Mouse (Mus musculus) hindbrain, embryonic 11.5 days (tissue): Measurements from ENCODE around the gene Trim72. TPM values are rescaled to one million over a fixed set of nuclear protein-coding genes. Genes with fewer than 3 reads are reported as not detected.
"Not testable (repeated sequence)": the region's sequence is repeated elsewhere in the genome, so short reads cannot be mapped to it uniquely, and the experiment has no call there.

Experiments used
- ATAC-seq: fragments of 200-750 bp; cut with Nextera tagmentation; 2 replicates; pipeline ENCODE4 v1.8.0; 2017; ENCODE audit warnings: mild to moderate bottlenecking, moderate TSS enrichment, moderate library complexity; ENCODE audit not compliant: low FRiP score
- DNase-seq: peaks from one replicate; pipeline ENCODE4 v3.0.0-alpha.2; 2015; ENCODE audit warnings: low spot score
- H3K27ac ChIP-seq: fragments of 300-500 bp; sonication (generic); 2 replicates; pipeline ENCODE4 v1.5.1; 2014; ENCODE audit warnings: mild to moderate bottlenecking, low read depth, low read length
- H3K27me3 ChIP-seq: fragments of 300-500 bp; sonication (generic); 2 replicates; pipeline ENCODE4 v1.6.1; 2014; ENCODE audit warnings: mild to moderate bottlenecking, low read length, moderate library complexity, mixed read lengths; ENCODE audit not compliant: control insufficient read depth, insufficient read depth
- H3K36me3 ChIP-seq: fragments of 300-500 bp; sonication (generic); 2 replicates; pipeline ENCODE4 v1.6.1; 2014; ENCODE audit warnings: mild to moderate bottlenecking, low read length, moderate library complexity, mixed read lengths; ENCODE audit not compliant: control insufficient read depth, insufficient read depth
- H3K4me1 ChIP-seq: fragments of 300-500 bp; sonication (generic); replicated peaks from 2 replicates; pipeline ENCODE4 v1.6.1; 2014; ENCODE audit warnings: low read length, mixed read lengths; ENCODE audit not compliant: control insufficient read depth, insufficient read depth
- H3K4me2 ChIP-seq: fragments of 300-500 bp; sonication (generic); replicated peaks from 2 replicates; pipeline ENCODE4 v1.6.1; 2014; ENCODE audit warnings: mild to moderate bottlenecking, low read depth, low read length
- H3K4me3 ChIP-seq: fragments of 300-500 bp; sonication (generic); 2 replicates; pipeline ENCODE4 v1.5.1; 2014; ENCODE audit warnings: low read depth, low read length
- H3K9ac ChIP-seq: fragments of 300-500 bp; sonication (generic); 2 replicates; pipeline ENCODE4 v1.6.1; 2014; ENCODE audit warnings: low read depth, low read length
- H3K9me3 ChIP-seq: fragments of 300-500 bp; sonication (generic); 2 replicates; pipeline ENCODE4 v1.6.1; 2016; ENCODE audit warnings: low read length; ENCODE audit not compliant: control insufficient read depth
- WGBS: fragments of 180-500 bp; shearing (Covaris S2); extraction: QIAGEN DNeasy Blood & Tissue Kit; methylation state at CpG from one replicate; pipeline ENCODE4 v1.1.7; 2014; 5-methylcytosine and 5-hydroxymethylcytosine counted together
- polyA plus RNA-seq: library from polyadenylated mRNA; unstranded; fragments of >200 nt; fragmentation: Nextera tagmentation; extraction: Ambion mirVana; gene quantifications from 2 replicates; pipeline ENCODE4 v1.2.1, GENCODE M21; 2014

Gene Trim72
- polyA plus RNA-seq, 1 experiment from 2014 or later: not detected

GRCm38 (mm10) chr7:128004487-128005362, 976 bp downstream of the Trim72 start:
- Histone ChIP-seq H3K4me3 (no peak overlapping the region), H3K4me2 (0 out of 2 replicates have a peak overlapping the region, but pooled peaks have one; percentile 7), H3K9me3 (no peaks in the 10 kb centered on the region), H3K36me3 (no peaks in the 10 kb centered on the region), H3K27ac (no peak overlapping the region), H3K4me1 (no peaks in the 10 kb centered on the region), H3K9ac (peak overlapping the region; percentile 11; the same call in 1 of the 2 replicates), H3K27me3 (no peaks in the 10 kb centered on the region)
- DNase-seq: no peak
- 27% methylated on average over 35 of the region's 35 CpGs for WGBS
- no peak for ATAC-seq

GRCm38 (mm10) chr7:128006193-128006592, 2.4 kb downstream of the Trim72 start:
- Histone ChIP-seq H3K9me3 (no peaks in the 10 kb centered on the region), H3K4me2 (no peak overlapping the region), H3K9ac (no peak overlapping the region), H3K4me3 (no peak overlapping the region), H3K27ac (no peak overlapping the region), H3K36me3 (no peaks in the 10 kb centered on the region), H3K4me1 (no peaks in the 10 kb centered on the region), H3K27me3 (no peaks in the 10 kb centered on the region)
- DNase-seq: no peak
- WGBS: 80% methylated on average over 7 of the region's 7 CpGs
- ATAC-seq: no peak

GRCm38 (mm10) chr7:128009715-128010340, 6.1 kb downstream of the Trim72 start:
- WGBS: 52% methylated on average over 40 of the region's 40 CpGs
- ATAC-seq (no peak), DNase-seq (no peak)
- H3K4me2 ChIP-seq: no peak overlapping the region
- no peak overlapping the region for H3K4me3 ChIP-seq
- no peak overlapping the region for H3K27ac ChIP-seq
- H3K4me1 ChIP-seq: no peaks in the 10 kb centered on the region
- no peaks in the 10 kb centered on the region for H3K9me3 ChIP-seq
- no peaks in the 10 kb centered on the region for H3K27me3 ChIP-seq
- no peak overlapping the region for H3K9ac ChIP-seq
- H3K36me3 ChIP-seq: no peaks in the 10 kb centered on the region

GRCm38 (mm10) chr7:128012136-128012780, 8.5 kb downstream of the Trim72 start:
- Histone ChIP-seq H3K4me2 (no peak overlapping the region), H3K36me3 (no peaks in the 10 kb centered on the region), H3K27me3 (no peaks in the 10 kb centered on the region), H3K9ac (no peak overlapping the region), H3K27ac (no peak overlapping the region), H3K4me1 (no peaks in the 10 kb centered on the region), H3K4me3 (no peak overlapping the region), H3K9me3 (no peaks in the 10 kb centered on the region)
- DNase-seq: no peak
- WGBS: 77% methylated on average over 13 of the region's 13 CpGs
- no peak for ATAC-seq

- H3K4me1 ChIP-seq: no peaks in the 10 kb centered on the region
- no peaks in the 10 kb centered on the region for H3K36me3 ChIP-seq
- DNase-seq (no peak), ATAC-seq (no peak)
- H3K9ac ChIP-seq: no peak overlapping the region
- no peaks in the 10 kb centered on the region for H3K27me3 ChIP-seq
- H3K27ac ChIP-seq: no peak overlapping the region
- no peak overlapping the region for H3K4me2 ChIP-seq
- H3K9me3 ChIP-seq: no peaks in the 10 kb centered on the region
- 93% methylated on average over 13 of the region's 13 CpGs for WGBS
- no peak overlapping the region for H3K4me3 ChIP-seq
Observed at GRCm38 (mm10) chr7:128013116-128013515, 9.4 kb downstream of the Trim72 start.

- H3K4me2 ChIP-seq, ATAC-seq, H3K9me3 ChIP-seq, H3K27ac ChIP-seq, H3K4me1 ChIP-seq, H3K9ac ChIP-seq, H3K36me3 ChIP-seq, DNase-seq, H3K27me3 ChIP-seq, H3K4me3 ChIP-seq: not testable (repeated sequence)
- 82% methylated on average over 5 of the region's 5 CpGs for WGBS
Observed at GRCm38 (mm10) chr7:128016134-128016533, 12.4 kb downstream of the Trim72 start.

GRCm38 (mm10) chr7:128016650-128017049, 12.9 kb downstream of the Trim72 start:
- Histone ChIP-seq H3K36me3 (no peaks in the 10 kb centered on the region), H3K9me3 (no peaks in the 10 kb centered on the region), H3K9ac (no peak overlapping the region), H3K27ac (no peak overlapping the region), H3K4me2 (no peak overlapping the region), H3K4me3 (no peak overlapping the region), H3K4me1 (no peaks in the 10 kb centered on the region), H3K27me3 (no peaks in the 10 kb centered on the region)
- no peak for DNase-seq
- no peak for ATAC-seq
- 87% methylated on average over 6 of the region's 6 CpGs for WGBS

GRCm38 (mm10) chr7:128018275-128018674, 14.5 kb downstream of the Trim72 start:
- no peak overlapping the region for H3K4me2 ChIP-seq
- H3K27ac ChIP-seq: no peak overlapping the region
- no peaks in the 10 kb centered on the region for H3K9me3 ChIP-seq
- no peak overlapping the region for H3K4me3 ChIP-seq
- 88% methylated on average over 3 of the region's 3 CpGs for WGBS
- no peak for ATAC-seq
- H3K27me3 ChIP-seq: no peaks in the 10 kb centered on the region
- no peak for DNase-seq
- H3K4me1 ChIP-seq: no peaks in the 10 kb centered on the region
- no peak overlapping the region for H3K9ac ChIP-seq
- H3K36me3 ChIP-seq: no peaks in the 10 kb centered on the region
